Mouse (Mus musculus) gastrocnemius, postnatal 10 days (tissue): Measurements from ENCODE around the gene Taf1c. TPM values are rescaled to one million over a fixed set of nuclear protein-coding genes. Genes with fewer than 3 reads are reported as not detected.

ENCODE experiments used
- DNase-seq: peaks from one replicate; pipeline ENCODE4 v3.0.0; 2021; ENCODE audit warnings: mixed read lengths
- total RNA-seq, 2 experiments: library from RNA; stranded (reverse); gene quantifications; 2 replicates each; pipeline ENCODE4 v1.2.3; 2021

Gene Taf1c
- total RNA-seq, 2 experiments from 2014 or later: 3.6 to 4.4 TPM

DNA sequence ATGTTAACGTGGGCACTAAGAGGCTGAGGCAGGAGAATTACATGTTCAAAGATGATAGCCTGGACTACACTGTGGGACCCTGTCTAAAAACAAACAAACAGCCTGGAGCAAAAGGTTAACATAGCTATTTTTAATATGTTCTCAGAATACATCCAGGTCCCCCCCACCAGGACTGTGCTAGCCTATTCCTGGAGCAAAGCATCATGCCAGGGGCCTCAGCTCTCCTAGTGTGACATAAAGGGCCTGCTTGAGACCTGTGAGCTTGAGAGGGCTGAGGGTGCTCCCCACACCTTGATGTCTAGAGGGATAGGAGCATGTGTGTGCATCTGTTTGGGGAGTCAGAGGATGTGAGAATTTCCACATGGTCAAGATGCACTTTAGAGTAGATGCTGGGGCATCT lies 18.7 kb upstream of the Taf1c start:
- DNase-seq: no peak

GRCm38 (mm10) chr8:119623061-119623460 lies 18.0 kb upstream of the Taf1c start:
- DNase-seq: no peak

- DNase-seq: no peak
These were observed 17.5 kb upstream of the Taf1c start for GRCm38 (mm10) chr8:119622555-119622954.

DNA sequence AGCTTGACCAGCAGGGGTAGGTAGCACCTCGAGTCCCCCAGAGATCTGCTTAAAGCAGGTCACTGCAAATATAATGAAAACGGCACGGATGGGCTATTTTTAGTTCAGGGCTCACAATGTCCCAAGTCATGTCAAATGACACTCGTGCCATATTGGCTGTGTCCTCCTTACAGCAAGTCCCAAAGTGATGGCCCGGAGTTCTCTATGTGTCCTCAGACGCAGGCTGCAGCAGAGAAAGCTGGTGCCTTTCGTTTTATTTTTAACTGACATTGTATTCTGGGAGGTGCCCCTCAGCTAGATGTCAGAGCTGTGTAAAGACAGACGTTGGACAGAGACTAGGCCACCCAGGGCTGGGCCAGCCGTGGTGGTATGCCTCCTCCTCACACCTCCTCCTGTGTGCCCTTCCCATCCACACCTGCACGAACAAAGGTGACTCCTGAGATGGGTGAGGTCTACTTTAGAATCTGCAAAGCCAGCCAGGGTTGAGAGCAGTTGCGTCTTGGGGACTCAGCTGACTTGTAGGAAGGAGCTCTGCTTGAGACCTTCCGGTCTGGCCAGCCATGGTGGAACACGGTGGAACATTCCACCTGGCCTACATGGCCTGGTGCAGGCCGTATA lies 15.9 kb upstream of the Taf1c start:
- no peak for DNase-seq

- no peak for DNase-seq
These were observed 15.3 kb upstream of the Taf1c start for GRCm38 (mm10) chr8:119620116-119620840.

- DNase-seq: no peak
These were observed 13.9 kb upstream of the Taf1c start for GRCm38 (mm10) chr8:119618887-119619286.

DNA sequence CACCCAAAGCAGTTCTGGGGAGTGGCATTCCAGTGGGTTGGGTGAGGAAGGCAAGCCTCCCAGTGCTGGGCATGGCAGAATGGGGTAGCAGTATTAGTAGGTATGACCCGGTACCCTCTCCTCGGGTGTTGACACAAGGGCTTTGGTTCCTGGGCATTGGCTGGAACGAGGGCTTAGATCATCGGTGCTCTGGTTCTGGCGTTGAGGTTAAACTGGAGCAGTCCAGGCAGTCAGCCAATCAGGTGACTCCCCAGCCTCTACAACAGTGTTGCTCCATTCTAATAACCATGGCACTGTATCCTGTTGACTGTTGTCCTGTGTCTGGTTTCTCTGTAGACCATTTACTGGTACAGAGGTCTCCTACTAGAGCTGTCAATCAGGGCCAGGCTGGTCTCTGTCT lies 12.6 kb upstream of the Taf1c start:
- DNase-seq: no peak

DNA sequence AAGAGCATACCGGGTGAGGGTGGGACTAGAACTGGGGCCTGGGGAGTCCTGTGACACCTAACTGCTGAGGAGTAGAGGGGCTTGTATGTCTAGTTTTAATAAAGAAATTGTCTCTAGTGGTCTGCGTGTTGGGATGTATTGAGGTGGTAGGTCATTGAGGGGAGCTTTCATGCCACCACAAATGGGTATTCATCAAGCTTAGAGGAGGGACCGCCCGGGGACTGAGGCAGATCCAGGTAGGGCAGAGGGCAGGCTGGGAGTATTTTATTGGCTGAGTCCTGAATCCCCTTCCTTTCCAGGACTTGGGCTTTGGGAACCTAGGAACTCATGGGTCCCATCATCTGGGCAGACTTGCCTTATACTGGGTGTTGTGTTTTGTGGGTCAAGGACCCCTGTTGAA lies 11.8 kb upstream of the Taf1c start:
- no peak for DNase-seq

DNA sequence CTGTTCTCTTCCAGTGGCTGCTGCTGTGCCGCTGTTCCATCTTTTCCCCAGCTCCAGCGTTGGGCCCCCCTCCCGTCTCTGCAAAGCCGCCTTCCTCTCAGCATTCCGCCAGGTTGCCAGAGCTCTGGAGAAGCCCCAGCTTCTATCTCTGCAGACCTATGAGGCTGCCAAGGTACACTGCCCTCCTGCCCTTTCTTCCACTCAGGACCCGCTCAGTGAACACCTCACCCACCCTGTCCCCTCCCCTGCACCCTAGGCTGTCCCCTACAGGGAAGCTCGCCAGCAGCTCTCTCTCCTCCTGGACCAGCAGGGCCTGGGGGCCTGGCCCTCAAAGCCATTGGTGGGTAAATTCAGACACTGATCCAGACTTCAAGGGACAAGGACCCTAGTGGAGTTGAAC lies 11.3 kb upstream of the Taf1c start:
- DNase-seq: no peak

GRCm38 (mm10) chr8:119615096-119615495 lies 10.1 kb upstream of the Taf1c start:
- no peak for DNase-seq

- DNase-seq: no peak
These were observed 7.4 kb upstream of the Taf1c start, which contains the start of gene Adad2 for GRCm38 (mm10) chr8:119612471-119612870. Adad2 (plus strand) TSS chr8:119612747.

DNA sequence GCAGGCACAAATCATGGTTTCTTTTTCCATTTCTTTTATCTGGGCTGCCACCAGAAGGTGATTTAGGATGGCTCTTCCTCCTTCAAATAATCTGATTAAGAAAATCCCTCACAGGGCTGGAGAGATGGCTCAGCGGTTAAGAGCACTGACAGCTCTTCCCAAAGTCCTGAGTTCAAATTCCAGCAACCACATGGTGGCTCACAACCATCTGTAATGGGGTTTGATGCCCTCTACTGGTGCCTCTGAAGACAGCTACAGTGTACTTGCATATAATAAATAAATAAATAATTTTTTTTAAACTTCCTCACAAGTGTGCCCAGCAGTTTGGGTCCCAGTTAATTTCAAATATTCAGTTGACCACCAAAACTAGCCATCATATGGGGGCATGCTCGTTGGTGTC lies 1.2 kb upstream of the Taf1c start:
- DNase-seq: no peak

- no peak for DNase-seq
These were observed 621 bp downstream of the Taf1c start for GRCm38 (mm10) chr8:119604398-119604803.

DNA sequence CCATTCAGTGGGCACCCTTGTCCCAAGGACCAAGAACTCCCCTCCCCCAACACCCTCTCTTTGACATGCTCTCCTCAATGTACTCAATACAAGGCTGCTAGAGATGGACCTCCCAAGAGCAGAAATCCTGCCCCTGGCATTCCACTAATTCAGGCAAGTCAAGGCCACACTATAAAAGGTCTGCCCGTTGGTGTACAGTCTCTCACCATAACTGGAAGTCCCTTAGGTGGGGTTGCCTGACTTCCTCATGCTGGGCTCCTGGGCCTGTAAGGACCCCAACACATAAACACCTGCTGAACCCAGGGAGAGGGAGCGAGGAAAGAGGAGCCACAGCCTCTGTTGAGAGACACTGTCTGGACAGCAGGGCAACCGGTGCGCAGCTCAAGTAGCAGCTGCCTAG lies 1.3 kb downstream of the Taf1c start:
- no peak for DNase-seq

- DNase-seq: no peak
These were observed 13.6 kb downstream of the Taf1c start for GRCm38 (mm10) chr8:119591456-119591855.

- no peak for DNase-seq
These were observed 14.7 kb downstream of the Taf1c start for GRCm38 (mm10) chr8:119590348-119590747.

GRCm38 (mm10) chr8:119588844-119589243 lies 16.2 kb downstream of the Taf1c start:
- DNase-seq: no peak

GRCm38 (mm10) chr8:119588321-119588720 lies 16.7 kb downstream of the Taf1c start:
- no peak for DNase-seq

GRCm38 (mm10) chr8:119585901-119586300 lies 19.1 kb downstream of the Taf1c start:
- no peak for DNase-seq

DNA sequence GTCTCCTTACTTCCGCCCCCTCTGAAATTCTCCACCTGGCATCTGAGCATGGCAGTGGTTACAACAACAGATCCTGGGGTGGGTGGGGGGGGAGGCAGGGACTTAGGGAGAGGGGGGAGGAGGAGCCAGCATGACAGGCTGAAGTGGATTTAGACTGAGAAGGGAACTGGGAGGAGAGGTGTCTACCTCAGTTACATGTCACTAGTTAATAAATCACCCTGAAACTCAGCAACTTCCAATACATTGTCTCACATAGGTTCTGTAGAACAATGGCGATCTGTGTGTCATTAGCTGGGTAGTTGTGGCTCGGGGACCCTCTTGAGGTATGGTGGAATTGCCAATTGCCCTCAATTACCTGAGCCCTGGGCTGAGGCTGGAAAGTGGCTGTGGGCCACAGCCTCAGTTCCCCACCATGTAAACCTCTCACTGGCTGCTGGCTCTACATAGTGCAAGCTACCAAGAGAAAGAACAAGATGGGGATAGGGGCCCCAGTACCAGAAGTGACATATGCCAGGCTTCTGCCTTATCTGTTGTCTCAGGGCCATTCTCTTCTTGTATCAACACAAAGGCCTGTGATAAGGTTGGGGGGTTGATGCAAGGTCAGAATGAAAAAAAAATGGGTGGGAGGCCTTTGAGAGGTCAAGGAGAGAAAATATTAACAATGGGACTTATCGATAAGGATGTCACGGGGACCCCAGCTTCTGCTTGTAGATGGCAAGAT lies 24.4 kb downstream of the Taf1c start:
- no peak for DNase-seq

GRCm38 (mm10) chr8:119579096-119579495 lies 25.9 kb downstream of the Taf1c start:
- no peak for DNase-seq

GRCm38 (mm10) chr8:119575366-119575726 lies 29.7 kb downstream of the Taf1c start:
- no peak for DNase-seq
